Mouse (Mus musculus) leukemia stem cell, adult 10-12 weeks (primary cell): ENCODE results near the gene D630003M21Rik. TPM values are rescaled to one million over a fixed set of nuclear protein-coding genes. Genes with fewer than 3 reads are reported as not detected.

ENCODE experiments used
- polyA plus RNA-seq: library from polyadenylated mRNA; stranded (reverse); fragments of >175 nt; gene quantifications from 2 replicates; pipeline ENCODE4 v1.2.3, GENCODE M21; 2012; ENCODE audit warnings: low replicate concordance

The D630003M21Rik gene
- polyA plus RNA-seq, result not detected in 2 replicates

GRCm38 (mm10) chr2:158228670-158229502 is at the start of gene D630003M21Rik:
D630003M21Rik (minus strand) TSS chr2:158229222.

GRCm38 (mm10) chr2:158258005-158258418 is 29.0 kb upstream of the D630003M21Rik start, which contains the start of gene Bpi:
Bpi (plus strand) TSS chr2:158258094.

GRCm38 (mm10) chr2:158146223-158146622 is 82.8 kb downstream of the D630003M21Rik start, which contains the start of gene Tgm2:
Tgm2 (minus strand) TSS chr2:158146436.

Other genes starting within 250 kb of the D630003M21Rik start
- 2.0 and 18.3 TPM in 2 replicates for gene Tti1, start 200.8 kb downstream of the D630003M21Rik start, polyA plus RNA-seq
- gene Rprd1b, start 200.7 kb downstream of the D630003M21Rik start, polyA plus RNA-seq, result 44.6 and 56.7 TPM in 2 replicates
- gene Tgm2, start 82.8 kb downstream of the D630003M21Rik start, polyA plus RNA-seq, result 29.3 and 83.2 TPM in 2 replicates
- not detected in 2 replicates for gene Bpi, start 28.9 kb upstream of the D630003M21Rik start, polyA plus RNA-seq
- gene Lbp, start 77.3 kb upstream of the D630003M21Rik start, polyA plus RNA-seq, result 0.26 and 0.45 TPM in 2 replicates
- not detected in 2 replicates for gene Snhg11, start 146.4 kb upstream of the D630003M21Rik start, polyA plus RNA-seq
- gene Ralgapb, start 180.6 kb upstream of the D630003M21Rik start, polyA plus RNA-seq, result 4.1 and 6.1 TPM in 2 replicates